Mouse (Mus musculus) lung, embryonic 16.5 days (tissue): ENCODE results near the gene Gfpt2. TPM values are rescaled to one million over a fixed set of nuclear protein-coding genes. Genes with fewer than 3 reads are reported as not detected.
A peak's percentile ranks its signal among the peaks of the same experiment; 100 is the strongest.

Source experiments
- ATAC-seq: fragments of 200-750 bp; cut with Nextera tagmentation; 2 replicates; pipeline ENCODE4 v1.8.0; 2017; ENCODE audit warnings: low read depth, mild to moderate bottlenecking, moderate library complexity
- H3K27ac ChIP-seq: fragments of 300-500 bp; sonication (generic); 2 replicates; pipeline ENCODE4 v1.5.1; 2014; ENCODE audit warnings: mild to moderate bottlenecking, control low read depth, low read length
- H3K27me3 ChIP-seq: fragments of 300-500 bp; sonication (generic); 2 replicates; pipeline ENCODE4 v1.6.1; 2014; ENCODE audit warnings: low read depth, low read length, mixed read lengths; ENCODE audit not compliant: control insufficient read depth, insufficient read depth
- H3K36me3 ChIP-seq: fragments of 300-500 bp; sonication (generic); 2 replicates; pipeline ENCODE4 v1.6.1; 2014; ENCODE audit warnings: low read length; ENCODE audit not compliant: control insufficient read depth, insufficient read depth
- H3K4me1 ChIP-seq: fragments of 300-500 bp; sonication (generic); replicated peaks from 2 replicates; pipeline ENCODE4 v1.6.1; 2014; ENCODE audit warnings: low read length, mixed read lengths; ENCODE audit not compliant: control insufficient read depth, insufficient read depth
- H3K4me2 ChIP-seq: fragments of 300-500 bp; sonication (generic); 2 replicates; pipeline ENCODE4 v1.6.1; 2014; ENCODE audit warnings: low read depth, low read length, control low read depth
- H3K4me3 ChIP-seq: fragments of 300-500 bp; sonication (generic); 2 replicates; pipeline ENCODE4 v1.5.1; 2014; ENCODE audit warnings: mild to moderate bottlenecking, low read length, control low read depth
- H3K9ac ChIP-seq: fragments of 300-500 bp; sonication (generic); 2 replicates; pipeline ENCODE4 v1.6.1; 2014; ENCODE audit warnings: low read length, control low read depth
- H3K9me3 ChIP-seq: fragments of 300-500 bp; sonication (generic); 2 replicates; pipeline ENCODE4 v1.6.1; 2016; ENCODE audit warnings: low read length; ENCODE audit not compliant: control insufficient read depth
- WGBS: fragments of 180-500 bp; shearing (Covaris S2); extraction: QIAGEN DNeasy Blood & Tissue Kit; methylation state at CpG from one replicate; pipeline ENCODE4 v1.1.7; 2014; 5-methylcytosine and 5-hydroxymethylcytosine counted together
- polyA plus RNA-seq: library from polyadenylated mRNA; unstranded; fragments of >200 nt; fragmentation: Nextera tagmentation; extraction: Ambion mirVana; gene quantifications from 2 replicates; pipeline ENCODE4 v1.2.1, GENCODE M21; 2015

Gene Gfpt2
- polyA plus RNA-seq, 1 experiment from 2014 or later: 11.8 TPM

DNA sequence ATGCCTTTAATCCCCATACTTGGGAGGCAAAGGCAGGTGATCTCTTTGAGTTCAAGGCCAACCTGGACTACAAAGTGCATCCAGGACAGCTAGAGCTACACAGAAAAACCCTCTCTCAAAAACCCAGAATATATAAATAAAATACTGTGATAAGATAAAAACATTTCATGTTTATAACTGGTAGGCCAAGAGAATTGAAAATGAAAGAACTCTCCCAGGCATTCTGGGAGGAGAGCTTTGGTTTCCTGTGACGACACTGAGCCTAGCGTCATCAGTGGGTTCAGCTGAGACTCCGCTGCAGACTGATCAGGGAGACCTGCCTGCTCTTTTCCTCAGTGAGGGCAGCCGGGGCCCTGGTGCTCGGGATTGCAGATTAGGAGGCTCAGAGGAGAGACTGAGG is 61.2 kb downstream of the Gfpt2 start:
- ATAC-seq: no peak
- Histone ChIP-seq H3K27ac (no peak overlapping the region), H3K9me3 (no peaks in the 10 kb centered on the region), H3K4me2 (no peak overlapping the region), H3K27me3 (no peaks in the 10 kb centered on the region), H3K4me1 (no peaks in the 10 kb centered on the region), H3K9ac (no peak overlapping the region), H3K4me3 (no peak overlapping the region), H3K36me3 (peaks cover 6% of the 10 kb centered on the region; the same call in 1 of the 2 replicates)
- WGBS: 75% methylated on average over 5 of the region's 5 CpGs

DNA sequence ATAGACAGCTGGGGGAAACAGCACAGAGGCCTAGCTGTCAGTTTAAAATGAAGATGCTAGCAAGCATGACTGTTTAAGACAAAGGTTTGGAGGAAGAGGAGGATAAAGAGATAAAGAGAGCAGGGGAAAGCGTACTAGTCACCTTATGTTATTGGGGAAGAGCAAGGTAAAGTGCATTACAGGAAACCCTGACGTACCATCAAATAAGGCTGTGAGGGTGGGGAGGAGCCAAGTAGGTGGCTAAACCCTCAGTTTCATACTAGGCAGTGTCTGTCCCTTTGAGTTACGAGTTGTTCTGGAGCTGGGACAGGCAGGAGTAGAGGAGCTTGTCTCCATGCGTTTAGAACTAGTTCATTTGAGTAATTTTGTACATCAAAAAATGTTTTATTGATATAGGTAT is 67.2 kb downstream of the Gfpt2 start:
- 89% methylated on average over 4 of the region's 4 CpGs for WGBS
- Histone ChIP-seq H3K4me3 (no peak overlapping the region), H3K27ac (no peak overlapping the region), H3K36me3 (0 out of 2 replicates have a peak, but pooled peaks cover 3% of the 10 kb centered on the region), H3K27me3 (no peaks in the 10 kb centered on the region), H3K4me2 (no peak overlapping the region), H3K9me3 (no peaks in the 10 kb centered on the region), H3K9ac (no peak overlapping the region), H3K4me1 (0 out of 2 replicates have a peak, but pooled peaks cover 2% of the 10 kb centered on the region)
- ATAC-seq: no peak

DNA sequence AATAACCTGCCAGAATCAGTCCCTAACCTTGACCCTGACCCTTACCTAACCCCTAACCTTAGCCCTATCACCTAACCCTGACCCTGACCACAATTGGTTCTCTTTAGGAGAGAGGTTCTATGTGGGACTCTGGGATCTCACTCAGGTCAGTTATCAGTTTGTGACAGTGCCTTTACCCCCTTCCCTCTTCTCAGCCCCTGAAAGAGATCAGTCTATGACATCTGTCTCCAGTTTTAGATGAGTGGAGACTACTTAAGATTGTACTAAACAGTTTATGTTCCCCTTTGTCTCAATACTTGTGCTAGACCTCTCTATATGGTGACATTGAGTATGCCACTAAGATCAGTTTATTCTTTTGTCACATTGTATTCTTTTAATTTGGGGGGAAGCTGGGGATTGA is 69.9 kb downstream of the Gfpt2 start:
- H3K27ac ChIP-seq: no peak overlapping the region
- H3K4me3 ChIP-seq: no peak overlapping the region
- H3K27me3 ChIP-seq: no peaks in the 10 kb centered on the region
- H3K4me2 ChIP-seq: no peak overlapping the region
- peaks cover 7% of the 10 kb centered on the region; the same call in 1 of the 2 replicates for H3K36me3 ChIP-seq
- no peak overlapping the region for H3K9ac ChIP-seq
- 0 out of 2 replicates have a peak, but pooled peaks cover 2% of the 10 kb centered on the region for H3K4me1 ChIP-seq
- no peak for ATAC-seq
- no peaks in the 10 kb centered on the region for H3K9me3 ChIP-seq

DNA sequence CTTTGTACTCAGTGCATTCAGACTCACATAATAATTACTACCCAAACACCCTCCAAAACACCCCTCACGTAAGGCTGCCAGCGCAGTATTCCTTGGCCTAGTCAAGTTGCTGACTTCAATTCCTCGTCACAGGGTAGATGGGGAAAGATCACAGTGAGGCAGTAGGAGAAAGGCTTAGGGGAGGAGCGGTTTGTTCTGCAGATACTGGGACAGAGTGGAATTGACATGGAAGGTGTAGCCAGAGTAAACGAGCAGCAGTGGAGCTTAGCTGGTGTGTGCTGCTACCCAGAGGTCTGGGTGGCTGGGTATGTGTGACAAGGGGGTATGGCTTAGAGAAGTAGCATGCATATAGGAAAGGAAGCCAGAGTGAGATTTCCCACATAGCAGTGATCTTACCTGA is 73.3 kb downstream of the Gfpt2 start:
- 84% methylated on average over 5 of the region's 5 CpGs for WGBS
- Histone ChIP-seq H3K27me3 (no peaks in the 10 kb centered on the region), H3K4me3 (no peak overlapping the region), H3K36me3 (peaks cover 12% of the 10 kb centered on the region), H3K9ac (no peak overlapping the region), H3K9me3 (no peaks in the 10 kb centered on the region), H3K27ac (no peak overlapping the region), H3K4me1 (no peaks in the 10 kb centered on the region), H3K4me2 (no peak overlapping the region)
- ATAC-seq: no peak

DNA sequence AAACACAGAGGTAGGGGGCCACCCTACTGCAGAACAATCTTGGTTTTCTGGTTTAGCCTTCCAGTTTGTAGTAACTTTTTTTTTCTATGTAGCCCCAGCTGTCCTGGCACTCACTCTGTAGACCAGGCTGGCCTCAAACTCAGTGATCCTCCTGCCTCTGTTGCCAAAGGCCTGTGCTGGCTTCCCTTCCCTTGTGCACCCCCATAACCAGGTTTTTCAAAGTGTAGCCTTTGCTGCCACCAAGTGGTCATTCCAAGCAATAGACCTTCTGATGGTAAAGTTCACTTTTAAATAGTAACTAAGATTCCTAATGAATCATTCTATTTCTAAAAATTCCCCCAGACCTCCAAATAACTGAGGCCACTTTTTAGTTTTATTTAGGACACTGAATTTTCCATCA is 75.8 kb downstream of the Gfpt2 start:
- H3K4me3 ChIP-seq: no peak overlapping the region
- H3K4me2 ChIP-seq: no peak overlapping the region
- no peak overlapping the region for H3K9ac ChIP-seq
- no peaks in the 10 kb centered on the region for H3K9me3 ChIP-seq
- no peak for ATAC-seq
- no peaks in the 10 kb centered on the region for H3K27me3 ChIP-seq
- H3K4me1 ChIP-seq: no peaks in the 10 kb centered on the region
- H3K36me3 ChIP-seq: peaks cover 19% of the 10 kb centered on the region
- no peak overlapping the region for H3K27ac ChIP-seq

DNA sequence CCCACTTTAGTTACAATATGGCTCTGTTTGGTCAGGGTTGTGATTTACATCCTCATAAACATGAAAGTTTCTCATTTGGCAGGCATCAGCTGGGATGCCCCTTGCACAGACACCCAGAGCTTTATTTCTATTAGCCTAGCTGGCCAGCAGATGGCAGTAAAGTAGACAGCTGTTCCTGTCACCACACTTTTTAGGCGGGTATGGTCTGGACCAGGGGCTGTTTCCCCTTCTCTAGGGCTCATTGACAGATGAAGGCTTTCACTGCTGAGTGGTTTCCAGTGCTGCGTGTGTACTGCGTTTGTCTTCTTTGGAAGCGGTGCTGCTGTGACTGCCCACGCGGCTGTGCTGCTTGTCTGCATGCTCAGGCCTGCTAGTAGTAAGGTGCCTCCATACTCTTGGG is 77.9 kb downstream of the Gfpt2 start:
- no peak overlapping the region for H3K4me2 ChIP-seq
- H3K27me3 ChIP-seq: no peaks in the 10 kb centered on the region
- no peak overlapping the region for H3K4me3 ChIP-seq
- no peak overlapping the region for H3K27ac ChIP-seq
- ATAC-seq: peak; percentile 36
- no peak overlapping the region for H3K9ac ChIP-seq
- H3K36me3 ChIP-seq: peaks cover 19% of the 10 kb centered on the region
- peaks cover under 1% of the 10 kb centered on the region; the same call in 1 of the 2 replicates for H3K4me1 ChIP-seq
- WGBS: 55% methylated on average over 6 of the region's 6 CpGs
- H3K9me3 ChIP-seq: no peaks in the 10 kb centered on the region

DNA sequence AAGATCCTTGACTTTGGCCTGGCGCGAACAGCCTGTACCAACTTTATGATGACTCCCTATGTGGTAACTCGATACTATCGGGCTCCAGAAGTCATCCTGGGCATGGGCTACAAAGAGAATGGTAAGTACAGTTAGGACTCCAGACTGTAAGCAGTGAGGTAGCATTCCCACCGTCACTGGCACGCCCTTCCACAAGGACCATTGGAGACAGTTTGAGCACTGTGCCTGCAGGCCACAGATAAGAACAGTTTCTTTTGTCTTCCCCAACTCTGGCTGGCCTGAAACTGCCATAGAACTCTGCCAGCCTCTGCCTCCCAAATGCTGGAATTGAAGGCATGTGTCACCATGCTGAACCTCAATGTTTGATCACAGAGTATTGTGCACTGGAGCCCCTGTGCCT is 78.8 kb downstream of the Gfpt2 start:
- Histone ChIP-seq H3K9ac (no peak overlapping the region), H3K4me3 (no peak overlapping the region), H3K4me1 (peaks cover 7% of the 10 kb centered on the region; the same call in 1 of the 2 replicates), H3K36me3 (peaks cover 14% of the 10 kb centered on the region), H3K4me2 (no peak overlapping the region), H3K27ac (no peak overlapping the region), H3K27me3 (no peaks in the 10 kb centered on the region), H3K9me3 (no peaks in the 10 kb centered on the region)
- no peak for ATAC-seq
- 92% methylated on average over 6 of the region's 6 CpGs for WGBS

DNA sequence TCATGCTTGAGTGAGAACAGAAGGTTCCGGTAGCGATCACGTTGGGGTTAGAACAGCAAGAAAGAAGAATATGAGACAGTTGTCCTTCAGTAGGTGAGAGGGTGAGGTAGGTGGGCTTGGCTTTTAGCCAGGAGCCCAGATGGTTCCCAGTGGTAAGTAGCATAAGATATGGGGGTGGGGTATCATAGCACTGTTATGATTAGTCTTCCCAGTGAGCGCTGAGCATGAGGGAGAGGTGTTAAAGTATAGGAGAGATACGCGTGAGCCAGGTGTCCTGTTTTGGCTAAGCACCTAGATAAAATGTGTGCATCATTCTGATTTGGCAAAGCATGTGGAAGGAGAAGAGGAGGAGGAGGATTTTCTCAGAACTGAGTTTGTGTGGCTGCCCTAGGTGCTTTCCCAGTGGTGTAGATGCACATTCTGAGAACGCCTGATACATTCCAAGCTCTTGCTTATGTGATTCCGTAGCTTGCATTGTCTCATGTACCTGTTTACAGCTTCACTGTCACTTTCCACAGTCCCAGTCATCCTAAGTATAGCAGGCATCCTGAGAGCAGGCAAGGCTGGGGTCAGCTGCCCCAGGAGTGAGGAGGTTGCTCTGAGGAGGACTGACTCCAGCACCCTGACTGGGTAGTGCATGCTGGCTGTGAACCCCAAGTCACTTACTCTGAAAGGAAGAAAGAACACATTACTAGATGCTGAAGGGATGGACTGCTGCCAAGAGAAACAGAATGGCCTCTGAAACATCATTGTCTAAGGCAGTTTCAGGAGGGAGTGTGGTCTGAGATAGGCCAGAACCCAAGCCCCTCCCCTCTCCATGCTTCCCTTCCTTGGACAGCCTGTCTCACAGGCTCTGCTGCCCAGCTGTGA is 83.2 kb downstream of the Gfpt2 start:
- H3K4me2 ChIP-seq: no peak overlapping the region
- H3K4me3 ChIP-seq: no peak overlapping the region
- 70% methylated on average over 8 of the region's 8 CpGs for WGBS
- ATAC-seq: peak; percentile 73
- H3K9me3 ChIP-seq: no peaks in the 10 kb centered on the region
- H3K27ac ChIP-seq: peak overlapping the region; percentile 57; the same call in 1 of the 2 replicates
- H3K4me1 ChIP-seq: peaks cover 10% of the 10 kb centered on the region; the same call in 1 of the 2 replicates
- H3K9ac ChIP-seq: no peak overlapping the region
- no peaks in the 10 kb centered on the region for H3K27me3 ChIP-seq
- H3K36me3 ChIP-seq: peaks cover 10% of the 10 kb centered on the region

DNA sequence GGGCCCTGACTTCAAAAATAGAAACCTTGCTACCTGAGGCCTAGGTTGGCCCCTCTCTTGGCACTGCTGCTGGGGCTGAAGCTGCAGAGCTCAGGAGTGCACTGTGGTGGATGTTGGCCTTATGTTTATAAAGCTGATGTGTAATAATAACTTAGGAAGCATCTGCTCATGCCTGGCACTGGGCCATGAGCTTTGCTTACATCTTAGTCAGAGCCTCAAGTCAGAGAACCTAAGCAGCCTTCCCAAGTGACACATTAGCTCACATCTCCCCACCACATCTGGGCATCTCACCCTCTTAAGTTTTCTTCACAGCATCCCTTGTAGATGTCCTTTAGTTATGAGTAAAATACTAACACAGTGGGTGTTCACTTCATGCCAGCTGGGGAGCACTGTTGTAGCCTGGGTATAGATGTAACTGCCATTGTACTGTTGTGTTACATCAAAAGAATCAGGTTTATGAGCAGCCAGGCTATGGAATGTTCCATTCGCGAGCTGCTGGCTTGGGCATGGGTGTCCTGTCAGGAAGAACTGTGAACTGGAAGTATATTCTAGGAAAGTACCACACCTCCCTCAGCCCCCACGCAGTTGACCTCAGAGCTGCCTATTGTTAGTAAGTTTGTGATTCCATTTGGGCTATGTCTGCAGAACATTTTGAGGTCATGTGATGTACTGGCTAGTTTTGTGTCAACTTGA is 86.1 kb downstream of the Gfpt2 start:
- 64% methylated on average over 3 of the region's 3 CpGs for WGBS
- peaks cover 10% of the 10 kb centered on the region; the same call in 1 of the 2 replicates for H3K4me1 ChIP-seq
- no peaks in the 10 kb centered on the region for H3K27me3 ChIP-seq
- no peaks in the 10 kb centered on the region for H3K9me3 ChIP-seq
- peak overlapping the region; percentile 82 for H3K27ac ChIP-seq
- no peak overlapping the region for H3K4me3 ChIP-seq
- H3K36me3 ChIP-seq: peaks cover 3% of the 10 kb centered on the region; the same call in 1 of the 2 replicates
- no peak overlapping the region for H3K9ac ChIP-seq
- ATAC-seq: peak; percentile 78
- no peak overlapping the region for H3K4me2 ChIP-seq
